In genomic region chr12:75450011-75450410, GRCm38 (mm10) we compare ENCODE assay signal across 16 mouse cellular contexts. TPM values are rescaled to one million over a fixed set of nuclear protein-coding genes. Genes with fewer than 3 reads are reported as not detected.
A peak's percentile ranks its signal among the peaks of the same experiment; 100 is the strongest.
DNase-seq lines count a peak whose midpoint lies in the region; ATAC-seq lines count a peak whose summit lies in the region.
"Had no signal": no experiment of that assay in that cellular context is flagged by ENCODE, and none has a peak within 500 bp of the region (broad histone marks: within the 10 kb centered on the region; RNA-seq: fewer than 3 reads in every experiment).

No protein-coding gene starts in this region.

- peak; percentile 50; the same call in 1 of the 2 replicates for ATAC-seq in intestine, embryonic 16.5 days
- ATAC-seq: forebrain, embryonic 16.5 days had no signal

- H3K4me2 ChIP-seq in intestine, embryonic 16.5 days (ENCODE audit: low read depth, low read length), result no peak overlapping the region
- H3K4me2 ChIP-seq: embryonic facial prominence, embryonic 13.5 days; hindbrain, embryonic 12.5 days; liver, embryonic 15.5 days had no signal

- H3K9ac ChIP-seq in intestine, embryonic 16.5 days (ENCODE audit: low read depth, low read length), result no peak overlapping the region
- H3K9ac ChIP-seq: embryonic facial prominence, embryonic 13.5 days; hindbrain, embryonic 12.5 days; liver, embryonic 15.5 days had no signal

- H3K9me3 ChIP-seq in intestine, embryonic 16.5 days (ENCODE audit: control insufficient read depth, low read length), result no peaks in the 10 kb centered on the region
- H3K9me3 ChIP-seq: embryonic facial prominence, embryonic 13.5 days; G1E; hindbrain, embryonic 12.5 days; liver, embryonic 15.5 days had no signal

- WGBS in intestine, embryonic 16.5 days, result 47% methylated on average over 14 of the region's 14 CpGs

- H3K27ac ChIP-seq in intestine, embryonic 16.5 days (ENCODE audit: low read length), result no peak overlapping the region
- H3K27ac ChIP-seq: embryonic facial prominence, embryonic 13.5 days; hindbrain, embryonic 12.5 days; liver, embryonic 15.5 days had no signal

- H3K4me3 ChIP-seq in intestine, embryonic 16.5 days (ENCODE audit: low read length), result no peak overlapping the region
- H3K4me3 ChIP-seq: embryonic facial prominence, embryonic 13.5 days; hindbrain, embryonic 12.5 days; liver, embryonic 15.5 days had no signal

- peak; percentile 22 for DNase-seq in ovary, adult 18-20 months (ENCODE audit: low spot score)
- DNase-seq in ovary, postnatal 14 days (ENCODE audit: low spot score), result no peak
- DNase-seq in lung, postnatal 25 days (ENCODE audit: low spot score), result peak; percentile 71
- peak; percentile 25 to 58 for DNase-seq in thymus, postnatal 36 days
- no peak for DNase-seq in gastrocnemius, postnatal 25 days
- no peak for DNase-seq in layer of hippocampus, postnatal 36 days
- DNase-seq: adrenal gland, postnatal 14 days; cerebellum, adult 18-20 months; heart, adult 11 months had no signal

- H3K4me1 ChIP-seq in intestine, embryonic 16.5 days (ENCODE audit: control insufficient read depth, insufficient read depth, low read length), result no peaks in the 10 kb centered on the region
- H3K4me1 ChIP-seq: embryonic facial prominence, embryonic 13.5 days; hindbrain, embryonic 12.5 days; liver, embryonic 15.5 days had no signal

- H3K36me3 ChIP-seq in intestine, embryonic 16.5 days (ENCODE audit: control insufficient read depth, insufficient read depth, low read length), result no peaks in the 10 kb centered on the region; the same call in 1 of the 2 replicates

- no peaks in the 10 kb centered on the region for H3K27me3 ChIP-seq in intestine, embryonic 16.5 days (replicated peaks; ENCODE audit: control insufficient read depth, insufficient read depth, low read length)
- H3K27me3 ChIP-seq: embryonic facial prominence, embryonic 13.5 days; hindbrain, embryonic 12.5 days; liver, embryonic 15.5 days had no signal

RNA-seq across cellular contexts. Expression of gene Gphb5, which starts 33.4 kb away (rescaled TPM):
- not detected in 2 replicates for polyA plus RNA-seq in intestine, embryonic 16.5 days (2015; fragmentation: Nextera tagmentation; extraction: Ambion mirVana)
- total RNA-seq in gastrocnemius, postnatal 25 days (2021), result not detected
- total RNA-seq in layer of hippocampus, postnatal 36 days (2021), result not detected
- total RNA-seq: adrenal gland, postnatal 14 days; G1E; left cerebral cortex, postnatal 36 days had no signal
- polyA plus RNA-seq: embryonic facial prominence, embryonic 13.5 days; forebrain, embryonic 16.5 days; G1E; hindbrain, embryonic 12.5 days; liver, embryonic 15.5 days had no signal

Comparison
In these comparisons a context has a peak if more than half of its experiments do, and no peak if none do; other contexts are left out.
1. DNase-seq: peak in ovary, adult 18-20 months (single experiment), lung, postnatal 25 days (single experiment) and thymus, postnatal 36 days (2 of 2); none in ovary, postnatal 14 days (single experiment), gastrocnemius, postnatal 25 days (single experiment) and layer of hippocampus, postnatal 36 days (0 of 2).